Mouse (Mus musculus) embryo, embryonic 10.5 days (tissue): ENCODE results near the gene Serpinf1.

Experiments
- DNase-seq: peaks from one replicate; pipeline ENCODE4 v3.0.0-alpha.2; 2015; ENCODE audit warnings: low spot score

Serpinf1 gene

DNA sequence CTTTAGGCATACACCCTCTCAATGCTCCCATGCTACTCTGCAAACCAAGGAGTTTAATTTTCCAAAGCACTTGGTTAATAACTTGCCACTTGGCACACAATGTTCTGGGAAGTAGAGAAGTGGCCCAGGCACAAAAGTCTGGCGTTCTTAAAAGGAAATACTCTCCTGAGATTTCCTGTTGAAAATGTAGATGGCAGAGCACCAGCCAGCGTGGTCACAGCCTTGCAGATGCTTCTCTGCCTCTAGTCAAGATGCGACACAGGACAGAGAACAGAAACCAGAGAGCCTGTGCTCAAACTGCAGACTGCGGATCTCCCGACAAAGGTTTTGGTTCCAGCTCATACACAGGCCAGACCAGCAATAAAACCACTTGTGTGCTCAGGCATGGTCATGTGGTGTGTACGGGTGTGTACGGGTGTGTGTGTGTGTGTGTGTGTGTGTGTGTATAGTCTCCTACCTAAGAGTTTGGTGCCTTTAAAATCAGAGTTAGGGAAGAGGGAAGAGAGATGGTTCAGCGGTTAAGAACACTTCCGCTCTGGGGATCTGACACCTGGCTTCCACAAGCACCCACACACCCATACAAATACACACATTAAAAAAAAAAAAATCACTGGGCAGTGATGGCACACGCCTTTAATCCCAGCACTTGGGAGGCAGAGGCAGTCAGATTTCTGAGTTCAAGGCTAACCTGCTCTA lies 32.7 kb upstream of the Serpinf1 start:
- no peak for DNase-seq

DNA sequence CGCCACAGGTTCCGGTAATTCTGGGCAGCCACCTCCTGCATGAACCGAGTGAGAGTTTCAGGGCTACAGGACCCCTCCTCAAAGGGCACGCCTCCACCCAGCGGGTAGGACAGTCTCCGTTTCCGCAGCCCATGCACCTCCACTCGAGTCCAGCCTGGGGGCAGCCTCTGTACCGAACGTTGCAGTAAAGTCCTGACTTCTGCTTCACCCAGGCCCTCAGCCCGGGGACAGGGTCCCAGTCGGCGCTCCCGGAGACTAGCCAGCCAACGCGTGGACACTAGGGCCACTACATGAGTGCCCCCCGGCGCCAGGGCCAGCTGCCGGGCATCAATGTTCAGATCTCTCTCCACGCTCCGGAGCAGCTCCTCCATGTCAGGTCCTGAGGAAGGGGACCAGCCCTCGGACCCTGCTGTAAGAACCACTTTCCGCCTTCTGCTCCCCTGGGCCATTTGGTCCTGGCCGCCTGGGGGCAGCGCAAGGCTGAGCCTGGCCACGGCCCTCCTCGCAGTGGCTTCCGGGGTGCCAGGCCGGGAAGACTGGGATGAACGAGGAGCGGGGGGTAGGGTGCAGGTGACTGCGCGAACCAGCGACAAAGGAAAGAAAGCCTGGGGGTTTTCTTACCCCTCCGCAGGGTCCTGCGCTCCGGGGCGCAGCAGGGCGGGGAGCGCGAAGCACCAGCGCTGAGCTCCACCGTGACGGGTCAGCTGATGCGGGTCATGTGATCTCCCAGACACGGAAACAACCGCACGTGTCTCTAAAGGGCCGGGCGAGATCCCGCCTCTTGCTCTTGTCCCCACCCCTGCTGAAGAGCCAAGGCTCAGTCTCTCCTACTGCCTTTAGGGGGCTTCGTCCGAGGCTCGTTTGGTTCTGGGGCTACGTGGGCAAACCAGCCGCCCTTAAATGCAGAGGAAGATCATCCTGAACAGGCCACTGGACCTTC lies 31.8 kb upstream of the Serpinf1 start, which contains the start of gene Wdr81:
Wdr81 (minus strand) TSS at position 727 of the 940 bp plus-strand sequence.
- DNase-seq: peak; percentile 96

DNA sequence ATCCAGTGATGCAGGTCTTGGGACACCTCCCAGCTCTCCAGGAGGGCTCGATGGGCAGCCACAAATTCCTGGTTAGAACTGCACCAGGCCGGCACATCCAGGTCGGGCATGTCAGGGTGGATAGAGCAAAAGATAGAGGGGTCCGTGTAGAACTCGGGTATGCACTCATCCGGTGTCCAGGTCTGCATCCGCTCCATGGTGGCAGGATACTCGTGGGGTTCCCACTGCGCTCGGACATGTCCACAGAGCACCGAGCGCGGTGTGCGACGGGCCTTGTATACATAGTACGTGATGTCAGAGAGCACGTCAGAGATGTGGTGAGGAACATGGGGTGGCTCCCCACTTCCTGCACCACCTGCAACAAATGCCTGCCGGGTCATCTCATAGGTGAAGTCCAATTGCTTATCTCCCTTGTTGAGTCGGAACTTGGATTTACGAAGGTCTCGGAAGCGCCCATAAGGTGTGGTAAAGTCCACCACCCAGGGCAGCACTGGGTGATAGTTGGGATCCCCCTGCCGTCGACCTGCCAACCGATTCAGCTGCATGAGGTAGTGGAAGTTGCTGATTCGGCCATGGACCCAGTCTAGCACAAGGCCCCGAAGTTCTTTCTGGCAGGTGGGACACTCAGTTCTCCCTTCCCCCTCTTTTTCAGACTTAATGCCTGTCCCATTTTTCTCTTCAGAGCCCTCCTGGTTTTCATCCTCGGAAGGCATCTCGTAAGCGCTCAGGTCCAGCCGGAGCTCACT lies 30.5 kb upstream of the Serpinf1 start:
- DNase-seq: no peak

DNA sequence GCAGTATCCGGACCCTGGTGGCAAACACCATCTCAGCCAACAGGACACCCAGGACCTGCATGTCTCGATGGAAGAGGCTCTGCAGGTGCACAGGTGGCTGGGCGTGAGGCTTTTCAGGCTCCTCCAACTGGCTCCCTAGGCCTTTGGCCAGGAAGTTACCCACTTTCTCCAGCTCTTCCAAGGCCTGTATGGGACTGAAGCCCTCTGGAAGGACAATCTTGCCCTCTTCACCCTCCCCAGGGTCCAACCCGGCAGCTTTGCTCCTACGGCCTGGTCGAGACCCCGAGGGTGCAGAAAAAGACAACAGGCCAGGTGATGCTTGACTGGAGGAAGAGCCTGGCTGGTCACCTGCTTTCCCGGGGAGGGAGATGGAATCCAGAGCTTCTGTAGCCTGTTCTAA lies 29.6 kb upstream of the Serpinf1 start:
- DNase-seq: no peak

DNA sequence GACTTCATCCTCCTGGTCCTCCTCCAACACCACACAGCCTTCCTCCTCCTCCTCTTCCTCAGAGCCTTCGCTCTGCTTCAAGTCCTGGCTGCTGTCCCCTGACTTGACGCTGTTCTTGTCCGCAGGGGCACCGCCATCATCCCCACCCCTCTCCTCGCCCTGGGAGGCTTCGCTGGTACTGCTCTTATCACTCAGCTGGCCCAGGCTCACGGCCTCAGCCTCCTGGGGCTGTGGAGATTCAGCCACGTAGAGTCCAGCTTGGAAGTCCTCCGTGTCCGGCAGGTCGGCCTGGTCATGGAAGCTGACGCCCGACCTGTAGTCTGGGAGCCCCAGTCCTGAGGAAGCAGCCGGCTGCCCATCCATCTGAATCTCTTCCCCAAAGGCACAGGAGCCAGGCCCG lies 28.4 kb upstream of the Serpinf1 start:
- DNase-seq: no peak

DNA sequence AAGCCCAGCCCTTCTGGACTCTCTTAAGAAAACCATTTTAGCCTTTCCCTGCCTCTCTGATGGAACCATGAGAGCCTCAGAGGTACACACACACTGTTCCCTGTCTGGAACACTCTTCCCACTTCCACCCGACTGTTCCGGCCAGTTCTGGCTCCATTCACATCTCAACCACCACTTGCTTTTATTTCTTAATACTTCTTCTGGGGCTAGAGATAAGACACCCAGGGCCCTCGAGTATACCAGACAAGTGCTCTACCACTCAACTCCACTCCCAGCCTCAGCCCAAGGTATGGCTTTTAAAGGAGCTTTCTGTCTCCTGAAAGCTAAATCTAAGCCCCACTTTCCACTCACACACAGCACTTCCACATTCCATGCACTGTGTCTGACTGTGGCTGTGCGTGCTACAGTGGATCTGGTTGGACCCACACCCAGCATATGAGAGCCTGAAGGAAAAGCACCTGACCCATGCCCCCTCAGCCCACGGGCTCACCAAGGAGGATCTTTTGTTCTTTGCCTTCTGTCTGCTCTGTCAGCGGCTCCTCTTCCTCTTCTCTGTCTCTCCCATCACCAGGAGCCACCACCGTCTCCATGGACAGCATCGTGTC lies 27.9 kb upstream of the Serpinf1 start:
- DNase-seq: no peak

DNA sequence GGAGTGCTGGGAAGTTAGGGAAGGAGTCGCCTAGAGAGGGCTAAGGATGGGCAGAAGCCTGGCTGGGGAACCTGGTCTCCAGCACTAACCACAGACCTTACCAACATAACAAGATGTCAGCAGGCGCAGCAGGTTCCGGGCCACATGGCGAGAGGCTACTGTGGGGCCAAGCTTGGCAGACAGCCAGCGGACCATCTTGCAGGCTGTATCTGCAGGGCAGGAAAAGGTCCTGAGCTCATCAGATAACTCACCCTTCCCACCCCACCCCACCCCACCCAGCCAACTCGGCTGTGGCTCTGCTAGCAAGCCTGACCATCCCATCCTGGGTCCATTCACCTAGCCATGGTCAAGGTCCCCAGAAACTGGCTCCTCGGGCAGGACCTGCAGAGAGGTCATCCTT lies 27.2 kb upstream of the Serpinf1 start:
- no peak for DNase-seq

DNA sequence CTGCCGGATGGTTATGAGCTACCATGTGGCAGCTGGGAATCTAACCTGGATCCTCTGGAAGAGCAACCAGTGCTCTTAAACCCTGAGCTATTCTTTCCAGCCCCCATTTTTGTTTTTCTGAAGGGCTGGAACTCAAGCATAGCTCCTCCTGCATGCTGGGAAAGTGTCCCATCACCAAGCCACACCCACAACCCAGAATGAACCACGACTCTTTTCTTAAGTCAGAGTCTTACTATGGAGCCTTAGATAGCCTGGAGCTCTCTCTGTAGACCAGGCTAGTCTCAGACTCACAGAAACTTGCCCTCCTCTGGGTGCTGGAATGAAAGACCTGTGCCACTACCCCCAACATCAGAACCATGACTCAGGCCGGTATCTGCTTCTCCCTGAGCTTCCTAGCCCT lies 26.1 kb upstream of the Serpinf1 start:
- no peak for DNase-seq

DNA sequence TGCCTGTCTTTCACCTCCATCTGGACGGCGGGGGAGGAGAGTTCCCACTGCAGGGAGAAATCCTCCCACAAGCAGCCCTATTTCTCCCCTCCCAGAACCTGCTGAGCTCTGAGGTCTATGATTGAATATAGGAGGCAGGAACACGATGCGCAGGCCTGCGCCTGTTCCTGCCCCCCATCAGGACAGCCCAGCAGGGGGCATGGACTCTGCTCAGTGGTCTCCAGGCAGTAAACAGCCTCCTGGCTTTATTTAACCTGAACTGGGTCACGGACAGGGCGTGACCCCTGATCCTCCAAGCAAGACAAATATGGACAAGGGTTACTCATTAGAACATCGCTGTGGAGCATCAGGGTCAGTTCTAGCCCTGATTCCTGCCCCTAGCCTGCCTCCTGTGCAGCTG lies 21.2 kb upstream of the Serpinf1 start:
- peak; percentile 28 for DNase-seq

DNA sequence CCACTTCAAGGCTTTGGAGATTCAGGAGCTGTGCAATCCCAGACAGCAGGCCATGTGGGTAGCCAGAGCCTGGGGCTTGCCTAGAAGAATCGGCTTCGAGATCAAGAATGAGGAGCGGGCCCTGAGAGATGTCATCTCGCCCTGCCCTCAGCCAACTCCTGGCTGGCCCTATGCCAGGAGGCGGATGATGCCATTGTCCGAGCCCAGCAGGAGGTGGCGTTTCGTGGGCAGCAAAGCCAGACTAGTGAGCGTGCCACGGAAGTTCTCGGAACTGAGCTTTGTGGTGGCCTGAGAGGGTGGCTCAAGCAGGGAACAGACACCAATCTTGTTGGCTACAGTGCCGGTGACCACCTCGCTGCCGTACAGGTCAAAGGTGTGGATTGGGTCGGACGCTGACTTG lies 19.1 kb upstream of the Serpinf1 start:
- no peak for DNase-seq

DNA sequence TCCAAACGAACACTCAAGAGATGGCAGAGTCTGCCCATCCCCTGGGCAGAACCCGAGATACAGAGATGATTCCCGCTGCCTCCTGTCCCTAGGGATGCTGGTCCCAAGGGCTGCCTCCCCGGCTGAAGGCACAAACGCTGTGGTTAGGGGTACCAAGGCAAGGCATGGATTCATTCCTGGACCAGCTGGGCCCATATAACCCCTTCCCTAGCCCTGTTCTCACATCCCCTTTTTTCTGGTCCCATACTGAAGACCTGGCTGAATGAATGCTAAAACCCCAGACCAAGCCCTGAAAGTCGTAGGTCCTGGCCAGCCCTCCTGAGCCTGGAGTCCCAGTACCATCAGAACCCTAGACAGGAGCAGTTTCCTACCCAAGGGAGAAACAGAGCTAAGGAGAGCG lies 18.5 kb upstream of the Serpinf1 start:
- no peak for DNase-seq

DNA sequence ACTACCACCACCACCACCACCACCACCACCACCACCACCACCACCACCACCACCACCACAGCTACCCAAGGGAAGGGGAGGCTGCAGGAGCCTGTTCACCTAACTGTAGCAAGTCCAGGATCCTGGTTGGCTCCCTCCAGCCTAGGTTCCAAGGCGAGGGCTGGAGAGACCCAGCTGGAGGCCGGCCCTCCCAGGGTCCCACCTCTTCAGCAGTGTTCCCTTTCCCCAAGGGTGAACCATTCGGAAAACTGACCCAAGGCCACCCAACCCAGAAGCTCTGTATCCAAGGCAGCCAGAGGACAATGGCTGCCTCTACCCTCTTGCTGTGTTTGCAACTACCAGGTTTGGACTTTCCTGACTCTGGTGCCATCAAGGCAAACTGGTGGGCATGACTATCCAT lies 17.4 kb upstream of the Serpinf1 start:
- no peak for DNase-seq

DNA sequence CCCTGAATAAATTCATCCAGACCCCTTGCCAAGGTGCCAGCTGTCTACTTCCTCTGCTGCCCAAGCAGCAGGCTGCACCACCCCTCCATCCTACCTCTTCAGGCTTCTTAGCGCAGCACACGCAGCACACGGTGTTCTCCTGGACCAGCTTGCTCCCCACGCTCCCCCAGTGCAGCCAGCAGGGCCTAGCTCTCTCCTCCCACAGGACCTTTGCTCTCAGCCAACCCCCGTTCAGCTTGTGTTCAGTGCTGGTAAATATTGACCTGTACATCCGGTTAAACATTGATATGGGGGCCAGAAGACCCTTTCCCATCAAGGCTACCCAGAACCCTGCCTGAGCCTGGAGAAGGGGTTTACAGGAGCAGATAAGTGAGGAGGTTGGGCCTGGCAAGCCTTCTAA lies 16.9 kb upstream of the Serpinf1 start, which contains the start of gene Serpinf2:
Serpinf2 (minus strand) TSS at position 229 of the 400 bp plus-strand sequence.
- DNase-seq: no peak

DNA sequence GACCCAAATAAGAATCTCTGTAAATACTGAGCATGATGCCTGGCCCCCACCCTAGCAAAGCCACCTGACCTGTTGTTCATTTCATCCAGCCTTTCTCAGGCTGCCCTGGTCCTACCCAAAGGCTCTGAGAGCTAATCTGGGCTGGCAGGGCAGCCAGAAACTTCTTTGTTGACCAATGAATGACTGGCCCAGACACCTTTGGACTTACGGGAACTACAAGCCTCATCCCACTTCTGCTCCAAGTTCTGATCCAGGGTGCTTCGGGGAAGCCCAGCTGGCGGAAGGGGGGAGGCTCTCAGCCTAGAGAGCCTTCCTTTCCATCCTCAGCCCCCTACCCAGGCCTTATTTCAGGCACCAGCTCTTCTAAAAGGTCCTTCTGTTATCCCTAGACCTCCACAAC lies 16.3 kb upstream of the Serpinf1 start:
- no peak for DNase-seq

DNA sequence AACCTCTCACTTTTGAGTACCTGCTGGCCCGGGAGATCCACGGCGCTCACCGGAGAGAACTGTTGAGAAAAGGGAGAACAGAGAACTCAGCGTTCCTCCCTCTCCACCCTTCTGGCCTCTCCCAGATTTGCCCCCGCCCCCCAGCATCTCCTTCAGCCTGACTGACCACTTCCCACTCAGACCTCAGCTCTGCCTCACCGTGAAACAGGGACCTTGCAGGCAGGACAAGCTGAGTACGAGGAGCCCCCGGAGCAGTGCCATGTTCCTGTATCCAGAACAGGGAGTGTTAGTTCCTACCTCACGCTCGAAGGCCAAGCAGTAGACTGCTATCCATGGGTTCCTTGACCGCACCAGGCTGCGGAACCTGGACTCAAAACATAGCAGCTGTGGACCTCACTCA lies 15.7 kb upstream of the Serpinf1 start:
- DNase-seq: no peak

DNA sequence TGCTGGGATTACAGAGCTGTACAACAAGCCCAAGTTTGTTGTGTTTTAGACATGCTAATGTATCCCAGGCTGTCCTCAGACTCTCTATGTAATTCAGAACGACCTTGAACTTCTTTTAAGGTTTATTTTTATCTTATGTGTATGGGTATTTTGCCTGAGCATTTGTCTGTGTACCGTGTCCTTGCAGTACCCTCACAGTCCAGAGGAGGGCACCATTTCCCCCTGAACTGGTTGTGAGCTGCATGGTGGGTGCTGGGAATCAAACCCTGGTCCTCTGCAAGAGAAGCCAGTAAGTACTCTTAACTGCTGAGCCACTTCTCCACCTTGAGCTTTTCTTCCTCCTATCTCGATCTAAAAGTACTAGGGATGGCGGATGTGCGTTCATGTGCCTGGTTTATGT lies 11.6 kb upstream of the Serpinf1 start:
- no peak for DNase-seq

DNA sequence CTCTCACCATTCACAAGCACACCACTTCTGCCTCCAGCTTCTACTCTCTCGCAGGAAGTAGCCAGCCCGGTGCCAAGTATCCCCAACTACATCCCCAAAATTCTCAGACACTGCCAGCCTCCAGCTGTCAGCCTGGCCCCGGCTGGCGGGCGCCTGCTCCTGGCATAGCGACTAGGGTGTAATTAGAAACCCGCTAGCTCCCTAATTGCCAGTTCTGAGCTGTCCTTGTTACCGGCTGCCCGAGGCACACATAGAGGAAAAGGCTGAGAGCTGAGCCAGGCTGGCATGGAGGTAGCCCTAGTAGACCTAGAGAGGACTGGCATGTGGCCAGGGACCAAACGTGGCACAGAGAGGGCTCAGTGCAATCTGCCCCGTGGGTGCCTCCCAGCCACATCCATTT lies 8.8 kb upstream of the Serpinf1 start:
- DNase-seq: no peak

DNA sequence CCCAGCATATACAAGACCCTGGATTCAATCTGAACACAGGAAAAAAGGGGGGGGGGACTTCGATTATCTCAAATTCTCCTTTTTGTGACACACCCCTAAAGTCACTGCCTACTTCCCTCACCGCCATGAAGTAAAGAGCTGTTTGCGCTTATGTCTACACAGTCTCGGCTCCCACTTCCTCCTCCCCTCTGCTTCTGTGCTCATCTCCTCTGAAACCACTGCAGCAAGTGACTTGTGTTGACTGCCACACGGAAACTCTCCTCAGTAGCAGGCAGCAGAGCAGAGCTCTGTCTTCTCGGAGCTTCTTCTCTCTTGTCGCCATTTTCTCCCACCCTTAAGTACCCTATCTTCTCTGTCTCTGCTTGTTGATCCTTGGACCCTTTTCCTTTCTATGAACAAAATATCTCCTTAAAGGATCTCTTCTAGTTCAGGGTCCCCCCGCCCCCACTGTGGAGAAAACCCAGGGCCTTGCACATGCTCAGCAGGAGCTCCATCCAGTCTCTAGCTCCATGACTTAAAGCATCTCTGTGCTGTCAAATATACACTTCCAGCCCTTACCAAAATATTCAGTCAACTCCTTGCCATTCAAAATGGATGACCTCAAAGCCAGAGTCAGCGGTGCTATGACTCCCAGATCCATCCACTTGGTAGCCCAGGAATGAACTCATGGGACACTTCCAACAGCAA lies 6.7 kb upstream of the Serpinf1 start:
- DNase-seq: no peak

DNA sequence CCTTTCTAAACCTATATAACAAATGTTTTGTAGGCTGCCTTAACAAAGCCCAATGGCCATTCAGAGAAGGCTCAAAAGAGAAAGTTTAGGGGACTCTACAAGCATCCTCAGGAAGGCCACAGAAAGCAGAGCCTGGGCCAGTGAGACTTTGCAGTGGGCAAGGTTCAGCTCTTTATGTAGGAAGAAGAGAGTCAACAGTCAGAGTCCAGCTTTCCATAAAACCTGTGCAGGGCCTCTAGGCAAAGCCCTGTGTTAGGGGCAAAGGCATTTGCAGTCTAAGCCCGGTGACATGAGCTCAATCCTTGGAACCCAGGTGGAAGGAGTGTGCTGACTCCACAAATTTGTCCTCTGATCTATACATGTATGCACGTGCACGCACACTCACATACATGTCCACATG lies 2.0 kb upstream of the Serpinf1 start:
- no peak for DNase-seq

DNA sequence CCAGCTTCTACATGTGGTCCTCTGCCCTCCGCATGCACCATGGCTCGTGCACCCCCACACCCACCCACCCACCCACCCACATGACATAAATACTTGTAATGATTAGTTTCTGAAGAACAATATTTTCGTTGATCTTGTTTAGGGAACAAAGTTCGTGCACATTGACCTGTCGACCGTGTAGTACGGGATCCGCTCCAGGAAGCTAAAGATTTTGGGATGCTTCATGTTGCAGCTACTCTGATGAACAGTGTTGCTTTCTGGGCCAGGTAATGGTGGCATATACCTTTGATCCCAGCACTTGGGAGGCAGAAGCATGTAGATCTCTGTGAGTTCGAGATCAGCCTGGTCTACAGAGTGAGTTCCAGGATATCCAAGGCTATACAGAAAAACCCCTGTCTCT lies 1.5 kb upstream of the Serpinf1 start:
- DNase-seq: no peak

DNA sequence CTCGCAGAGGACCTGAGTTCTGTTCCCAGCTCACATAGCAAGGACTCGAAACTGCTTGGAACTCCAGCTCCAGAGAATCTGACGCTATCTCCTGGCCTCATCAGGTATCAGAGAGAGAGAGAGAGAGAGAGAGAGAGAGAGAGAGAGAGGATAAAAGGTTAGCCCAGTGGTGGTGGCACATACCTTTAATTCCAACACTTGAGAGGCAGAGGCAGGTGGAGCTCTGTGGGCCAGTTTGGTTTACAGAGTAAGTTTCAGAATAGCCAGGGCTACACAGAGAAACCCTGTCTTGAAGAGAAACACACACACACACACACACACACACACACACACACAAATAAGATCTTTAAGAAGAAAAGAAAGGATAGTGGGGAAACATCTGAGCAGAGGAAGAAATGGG lies 590 bp upstream of the Serpinf1 start:
- DNase-seq: no peak
